ENCODE assay signal across 22 mouse cellular contexts in genomic region chr5:66781507-66781906, GRCm38 (mm10). TPM values are rescaled to one million over a fixed set of nuclear protein-coding genes. Genes with fewer than 3 reads are reported as not detected.
"Had no signal": no experiment of that assay in that cellular context is flagged by ENCODE, and none has a peak within 500 bp of the region (broad histone marks: within the 10 kb centered on the region; RNA-seq: fewer than 3 reads in every experiment).

No protein-coding gene starts in this region.

- ATAC-seq: liver, embryonic 12.5 days; midbrain, embryonic 15.5 days had no signal

- H3K36me3 ChIP-seq: limb, embryonic 10.5 days; limb, embryonic 13.5 days; liver, embryonic 12.5 days; liver, embryonic 15.5 days; midbrain, embryonic 12.5 days; midbrain, embryonic 15.5 days; neural tube, embryonic 13.5 days; stomach, embryonic 15.5 days had no signal

- H3K9me3 ChIP-seq: limb, embryonic 10.5 days; limb, embryonic 13.5 days; liver, embryonic 12.5 days; liver, embryonic 15.5 days; midbrain, embryonic 15.5 days; neural tube, embryonic 13.5 days; stomach, embryonic 15.5 days had no signal

- H3K4me3 ChIP-seq: layer of hippocampus, adult 2 months; limb, embryonic 10.5 days; limb, embryonic 13.5 days; liver, embryonic 12.5 days; liver, embryonic 15.5 days; midbrain, embryonic 12.5 days; midbrain, embryonic 15.5 days; myocyte; neural tube, embryonic 13.5 days; stomach, embryonic 15.5 days had no signal

- H3K27ac ChIP-seq: layer of hippocampus, adult 2 months; limb, embryonic 10.5 days; limb, embryonic 13.5 days; liver, embryonic 12.5 days; liver, embryonic 15.5 days; macrophage; midbrain, embryonic 12.5 days; midbrain, embryonic 15.5 days; neural tube, embryonic 13.5 days; stomach, embryonic 15.5 days had no signal

- H3K27me3 ChIP-seq: limb, embryonic 13.5 days; liver, embryonic 12.5 days; liver, embryonic 15.5 days; midbrain, embryonic 12.5 days; midbrain, embryonic 15.5 days; neural tube, embryonic 13.5 days; stomach, embryonic 15.5 days had no signal

- H3K4me2 ChIP-seq: limb, embryonic 13.5 days; liver, embryonic 12.5 days; liver, embryonic 15.5 days; midbrain, embryonic 12.5 days; midbrain, embryonic 15.5 days; neural tube, embryonic 13.5 days; stomach, embryonic 15.5 days had no signal

- H3K9ac ChIP-seq: limb, embryonic 13.5 days; liver, embryonic 12.5 days; liver, embryonic 15.5 days; midbrain, embryonic 12.5 days; midbrain, embryonic 15.5 days; neural tube, embryonic 13.5 days; stomach, embryonic 15.5 days had no signal

- DNase-seq: kidney, adult 18-20 months; kidney, adult 9 months; kidney, postnatal 14 days; layer of hippocampus, adult 9-11 months; liver; lung, adult 18-20 months; retina, postnatal 1 day; right cerebral cortex, postnatal 25 days; spleen, adult 18-20 months; thymus, postnatal 25 days had no signal

- H3K4me1 ChIP-seq: liver, embryonic 12.5 days; liver, embryonic 15.5 days; midbrain, embryonic 12.5 days; midbrain, embryonic 15.5 days had no signal

RNA-seq across cellular contexts. Expression of gene Limch1, which starts 35.9 kb away (rescaled TPM):
- total RNA-seq: monocyte, adult 5-6 weeks had no signal
- polyA plus RNA-seq: macrophage had no signal
